Mouse (Mus musculus): ENCODE data around the gene Spsb4. TPM values are rescaled to one million over a fixed set of nuclear protein-coding genes. Genes with fewer than 3 reads are reported as not detected.

Gene Spsb4
- total RNA-seq, 1 experiment from 2014 or later = not detected

GRCm38 (mm10) chr9:96982940-96983339 is 35.7 kb downstream of the Spsb4 start:
- ATAC-seq (replicated peaks; ENCODE audit: insufficient number of reproducible peaks, low FRiP score, low TSS enrichment, poor library complexity, severe bottlenecking) = no peak

GRCm38 (mm10) chr9:96982351-96982750 is 36.3 kb downstream of the Spsb4 start:
- no peak for ATAC-seq (replicated peaks; ENCODE audit: insufficient number of reproducible peaks, low FRiP score, low TSS enrichment, poor library complexity, severe bottlenecking)

DNA sequence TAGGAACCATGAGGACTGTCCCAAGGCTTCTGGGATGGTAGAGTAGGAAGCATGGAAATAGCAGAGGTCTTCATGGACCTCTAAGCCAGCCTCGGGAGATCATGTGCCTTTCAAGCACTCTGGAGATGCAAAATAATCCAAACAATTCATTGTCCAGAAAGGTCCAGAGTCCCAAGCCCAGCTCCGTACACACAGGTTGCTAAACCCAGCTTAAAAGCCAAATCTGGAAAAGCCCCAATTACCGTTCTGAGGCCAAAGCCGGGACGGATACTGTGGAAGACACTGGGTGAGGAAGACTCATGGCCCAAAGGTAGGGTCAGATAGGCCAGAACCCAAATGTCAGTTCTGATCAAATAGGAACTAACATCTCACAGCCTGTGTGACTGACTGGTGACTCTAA is 36.8 kb downstream of the Spsb4 start:
- ATAC-seq (replicated peaks; ENCODE audit: insufficient number of reproducible peaks, low FRiP score, low TSS enrichment, poor library complexity, severe bottlenecking) = no peak

- no peak for ATAC-seq (replicated peaks; ENCODE audit: insufficient number of reproducible peaks, low FRiP score, low TSS enrichment, poor library complexity, severe bottlenecking)
These were observed 37.5 kb downstream of the Spsb4 start for GRCm38 (mm10) chr9:96981121-96981520.

- ATAC-seq (replicated peaks; ENCODE audit: insufficient number of reproducible peaks, low FRiP score, low TSS enrichment, poor library complexity, severe bottlenecking) = no peak
These were observed 38.3 kb downstream of the Spsb4 start for GRCm38 (mm10) chr9:96980037-96980997.

- ATAC-seq (replicated peaks; ENCODE audit: insufficient number of reproducible peaks, low FRiP score, low TSS enrichment, poor library complexity, severe bottlenecking) = no peak
These were observed 39.1 kb downstream of the Spsb4 start for GRCm38 (mm10) chr9:96979417-96980030.

- no peak for ATAC-seq (replicated peaks; ENCODE audit: insufficient number of reproducible peaks, low FRiP score, low TSS enrichment, poor library complexity, severe bottlenecking)
These were observed 40.4 kb downstream of the Spsb4 start for GRCm38 (mm10) chr9:96978147-96978782.

- no peak for ATAC-seq (replicated peaks; ENCODE audit: insufficient number of reproducible peaks, low FRiP score, low TSS enrichment, poor library complexity, severe bottlenecking)
These were observed 41.1 kb downstream of the Spsb4 start for GRCm38 (mm10) chr9:96977287-96978145.

- no peak for ATAC-seq (replicated peaks; ENCODE audit: insufficient number of reproducible peaks, low FRiP score, low TSS enrichment, poor library complexity, severe bottlenecking)
These were observed 45.6 kb downstream of the Spsb4 start for GRCm38 (mm10) chr9:96973091-96973490.

DNA sequence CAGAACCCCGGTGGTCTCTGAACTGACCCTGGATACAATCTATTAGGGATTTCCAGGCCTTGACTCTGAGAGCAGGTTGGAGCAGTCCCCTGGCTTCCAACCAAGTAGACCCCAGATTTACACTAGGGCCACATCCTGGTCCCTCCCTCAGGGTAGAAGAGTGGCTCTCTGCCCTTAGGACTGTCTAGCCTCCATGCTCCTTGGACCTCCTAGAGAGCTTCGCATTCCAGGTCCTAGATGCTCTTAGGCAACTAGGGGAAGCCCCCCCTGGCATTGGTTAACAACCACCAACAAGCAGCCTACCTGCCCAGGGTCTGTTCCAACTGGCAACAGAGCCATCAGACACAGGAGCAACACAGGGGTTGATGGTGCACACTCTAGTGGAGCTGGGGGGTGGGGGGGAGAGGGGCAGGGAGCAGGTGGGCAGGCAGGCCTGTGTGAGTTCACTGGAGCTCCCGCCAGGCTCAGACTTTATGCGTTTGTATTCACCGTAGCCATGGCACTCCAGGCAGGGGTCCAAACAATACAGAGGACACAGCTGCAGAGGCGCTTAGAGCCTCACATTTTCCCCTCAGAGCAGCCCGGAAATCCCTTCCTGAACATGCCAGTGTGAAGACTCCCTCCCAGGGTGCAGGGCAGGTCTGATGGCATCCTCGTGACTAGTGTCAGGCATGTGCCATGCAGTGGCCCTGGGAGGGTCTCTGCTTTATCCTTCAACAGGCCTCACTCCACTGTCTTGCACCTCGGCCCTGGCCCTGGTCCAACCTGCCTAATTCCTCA is 46.8 kb downstream of the Spsb4 start:
- ATAC-seq (replicated peaks; ENCODE audit: insufficient number of reproducible peaks, low FRiP score, low TSS enrichment, poor library complexity, severe bottlenecking) = no peak

DNA sequence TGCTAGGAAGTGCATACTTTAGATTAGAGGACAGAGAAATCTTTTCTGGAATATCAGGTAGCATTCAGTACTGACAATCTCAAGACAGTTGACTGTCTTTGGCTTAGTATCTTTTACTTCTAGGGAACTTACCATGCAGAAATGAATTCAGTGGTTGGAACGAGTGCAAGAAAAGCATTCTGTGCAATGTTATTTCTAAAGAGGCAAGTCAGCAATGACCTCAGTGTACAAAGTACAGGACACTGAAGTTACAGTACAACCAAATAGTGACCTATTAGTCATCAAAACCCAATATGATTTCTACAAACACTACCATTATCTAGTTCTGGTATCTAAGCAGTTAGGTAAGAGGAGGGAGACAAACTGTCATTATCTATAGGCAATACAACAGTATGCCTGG is 51.1 kb downstream of the Spsb4 start:
- ATAC-seq (replicated peaks; ENCODE audit: insufficient number of reproducible peaks, low FRiP score, low TSS enrichment, poor library complexity, severe bottlenecking) = no peak

- no peak for ATAC-seq (replicated peaks; ENCODE audit: insufficient number of reproducible peaks, low FRiP score, low TSS enrichment, poor library complexity, severe bottlenecking)
These were observed 52.2 kb downstream of the Spsb4 start for GRCm38 (mm10) chr9:96966465-96966864.

DNA sequence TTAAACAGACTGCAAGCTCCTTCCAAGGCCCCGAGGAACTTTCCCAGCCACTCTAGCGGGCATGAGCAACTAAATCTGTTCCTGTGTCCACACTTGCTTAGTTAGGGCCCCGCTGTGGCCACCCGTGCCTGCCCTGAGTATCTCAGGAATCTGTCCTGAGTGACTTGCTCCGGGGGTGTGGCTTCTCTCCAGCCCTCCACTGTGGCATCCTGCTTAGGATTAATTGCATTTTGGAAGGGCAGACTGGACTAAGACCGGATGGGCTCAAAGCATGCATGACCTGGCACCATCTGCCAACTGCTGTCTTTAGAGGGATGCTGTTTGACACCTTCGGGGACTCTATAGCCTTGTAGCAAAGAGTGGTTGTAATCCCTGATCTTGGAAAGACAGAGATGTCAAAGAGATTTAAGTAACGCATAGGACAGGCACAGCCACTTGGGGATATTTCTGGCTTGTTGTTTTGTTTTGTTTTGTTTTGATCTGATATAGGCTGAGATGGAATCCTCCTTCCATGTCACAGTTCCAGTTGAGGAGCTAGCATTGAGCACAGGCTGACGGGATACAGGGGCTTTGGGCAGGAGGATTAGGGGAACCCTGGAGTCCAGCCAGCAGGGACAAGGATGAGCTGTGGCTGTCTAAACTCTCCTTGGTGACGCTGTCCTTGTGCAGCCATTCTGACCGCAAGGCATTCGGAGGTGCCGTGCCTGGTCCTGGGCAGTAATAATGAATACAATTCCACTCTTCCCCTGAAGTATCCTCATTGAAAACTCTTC is 55.0 kb downstream of the Spsb4 start:
- ATAC-seq (replicated peaks; ENCODE audit: insufficient number of reproducible peaks, low FRiP score, low TSS enrichment, poor library complexity, severe bottlenecking) = no peak

DNA sequence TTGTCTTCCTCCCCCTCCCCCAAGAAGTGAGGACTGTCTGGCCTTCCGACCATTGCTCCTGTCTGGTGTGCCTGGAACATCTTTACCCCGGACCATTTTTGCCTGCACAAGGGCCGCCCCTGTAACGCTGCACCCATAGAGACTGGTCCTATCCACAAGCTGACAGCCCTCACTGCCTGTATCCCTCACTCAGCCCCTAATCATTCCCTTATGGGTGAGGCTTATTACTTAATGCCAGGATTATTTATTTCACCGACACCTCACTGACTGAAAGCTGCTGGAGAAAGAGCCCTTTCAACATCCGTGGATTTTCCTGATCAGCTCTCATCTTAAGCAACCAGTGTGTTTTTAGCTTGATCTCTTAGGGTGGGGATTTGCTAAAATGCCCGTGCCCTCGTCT is 55.9 kb downstream of the Spsb4 start:
- ATAC-seq (replicated peaks; ENCODE audit: insufficient number of reproducible peaks, low FRiP score, low TSS enrichment, poor library complexity, severe bottlenecking) = no peak

GRCm38 (mm10) chr9:96961986-96962701 is 56.5 kb downstream of the Spsb4 start:
- no peak for ATAC-seq (replicated peaks; ENCODE audit: insufficient number of reproducible peaks, low FRiP score, low TSS enrichment, poor library complexity, severe bottlenecking)

GRCm38 (mm10) chr9:96961006-96961405 is 57.6 kb downstream of the Spsb4 start:
- no peak for ATAC-seq (replicated peaks; ENCODE audit: insufficient number of reproducible peaks, low FRiP score, low TSS enrichment, poor library complexity, severe bottlenecking)

DNA sequence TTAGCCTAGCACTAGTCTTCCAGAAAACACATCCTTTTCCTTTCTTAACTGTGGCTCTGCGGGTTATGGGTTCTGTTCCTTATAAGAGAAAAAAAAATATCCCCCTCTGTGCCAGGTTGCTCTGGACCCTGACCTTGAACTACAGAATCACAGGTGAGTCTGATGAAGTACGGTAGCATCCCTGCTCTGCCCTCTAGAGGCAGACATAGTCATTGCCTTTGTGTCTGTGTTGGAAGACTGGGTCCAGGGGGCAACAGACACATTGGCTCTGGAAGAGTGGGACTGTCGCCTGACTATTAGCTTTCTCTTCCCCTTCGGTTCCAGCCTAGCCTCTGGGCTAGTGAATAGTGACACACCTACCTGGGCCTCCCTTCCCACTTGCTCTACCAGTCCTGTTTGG is 58.4 kb downstream of the Spsb4 start:
- no peak for ATAC-seq (replicated peaks; ENCODE audit: insufficient number of reproducible peaks, low FRiP score, low TSS enrichment, poor library complexity, severe bottlenecking)

All from monocyte, adult 5-6 weeks (primary cell).